Mouse (Mus musculus): ENCODE data around the gene Olfr766-ps1. TPM values are rescaled to one million over a fixed set of nuclear protein-coding genes. Genes with fewer than 3 reads are reported as not detected.

Gene Olfr766-ps1
- polyA plus RNA-seq, 1 experiment from 2014 or later, result not detected

Other genes starting within 250 kb of the Olfr766-ps1 start
- gene Ormdl2, start 247.3 kb downstream of the Olfr766-ps1 start, polyA plus RNA-seq (2015; fragmentation: Nextera tagmentation; extraction: Ambion mirVana), result 28.1 and 28.6 TPM in 2 replicates
- gene Gdf11, start 177.3 kb downstream of the Olfr766-ps1 start, polyA plus RNA-seq (2015; fragmentation: Nextera tagmentation; extraction: Ambion mirVana), result 7.5 and 8.7 TPM in 2 replicates
- gene Cd63, start 168.0 kb downstream of the Olfr766-ps1 start, polyA plus RNA-seq (2015; fragmentation: Nextera tagmentation; extraction: Ambion mirVana), result 125 and 142 TPM in 2 replicates
- gene Rdh5, start 146.1 kb downstream of the Olfr766-ps1 start, polyA plus RNA-seq (2015; fragmentation: Nextera tagmentation; extraction: Ambion mirVana), result 11.7 and 12.6 TPM in 2 replicates
- 230 and 251 TPM in 2 replicates for gene Bloc1s1, start 144.9 kb downstream of the Olfr766-ps1 start, polyA plus RNA-seq (2015; fragmentation: Nextera tagmentation; extraction: Ambion mirVana)
- 2.1 TPM in 2 replicates for gene Itga7, start 135.2 kb downstream of the Olfr766-ps1 start, polyA plus RNA-seq (2015; fragmentation: Nextera tagmentation; extraction: Ambion mirVana)
- not detected in 2 replicates for gene Mettl7b, start 108.0 kb downstream of the Olfr766-ps1 start, polyA plus RNA-seq (2015; fragmentation: Nextera tagmentation; extraction: Ambion mirVana)
- gene Olfr9, start 79.5 kb downstream of the Olfr766-ps1 start, polyA plus RNA-seq (2015; fragmentation: Nextera tagmentation; extraction: Ambion mirVana), result not detected in 2 replicates
- not detected in 2 replicates for gene Olfr763, start 58.2 kb downstream of the Olfr766-ps1 start, polyA plus RNA-seq (2015; fragmentation: Nextera tagmentation; extraction: Ambion mirVana)
- gene Olfr764-ps1, start 29.1 kb downstream of the Olfr766-ps1 start, polyA plus RNA-seq (2015; fragmentation: Nextera tagmentation; extraction: Ambion mirVana), result not detected in 2 replicates
- not detected in 2 replicates for gene Olfr765, start 19.0 kb downstream of the Olfr766-ps1 start, polyA plus RNA-seq (2015; fragmentation: Nextera tagmentation; extraction: Ambion mirVana)
- not detected in 2 replicates for gene Olfr767, start 13.9 kb upstream of the Olfr766-ps1 start, polyA plus RNA-seq (2015; fragmentation: Nextera tagmentation; extraction: Ambion mirVana)
- not detected in 2 replicates for gene Olfr768, start 30.4 kb upstream of the Olfr766-ps1 start, polyA plus RNA-seq (2015; fragmentation: Nextera tagmentation; extraction: Ambion mirVana)
- not detected in 2 replicates for gene Olfr769, start 48.9 kb upstream of the Olfr766-ps1 start, polyA plus RNA-seq (2015; fragmentation: Nextera tagmentation; extraction: Ambion mirVana)
- gene Olfr770, start 70.0 kb upstream of the Olfr766-ps1 start, polyA plus RNA-seq (2015; fragmentation: Nextera tagmentation; extraction: Ambion mirVana), result not detected in 2 replicates
- not detected in 2 replicates for gene Olfr771, start 95.8 kb upstream of the Olfr766-ps1 start, polyA plus RNA-seq (2015; fragmentation: Nextera tagmentation; extraction: Ambion mirVana)
- gene Olfr772, start 108.9 kb upstream of the Olfr766-ps1 start, polyA plus RNA-seq (2015; fragmentation: Nextera tagmentation; extraction: Ambion mirVana), result not detected in 2 replicates
- not detected in 2 replicates for gene Olfr773, start 118.4 kb upstream of the Olfr766-ps1 start, polyA plus RNA-seq (2015; fragmentation: Nextera tagmentation; extraction: Ambion mirVana)
- gene Olfr774, start 167.2 kb upstream of the Olfr766-ps1 start, polyA plus RNA-seq (2015; fragmentation: Nextera tagmentation; extraction: Ambion mirVana), result not detected in 2 replicates
- not detected in 2 replicates for gene Olfr775, start 179.4 kb upstream of the Olfr766-ps1 start, polyA plus RNA-seq (2015; fragmentation: Nextera tagmentation; extraction: Ambion mirVana)
- not detected in 2 replicates for gene Olfr776, start 190.2 kb upstream of the Olfr766-ps1 start, polyA plus RNA-seq (2015; fragmentation: Nextera tagmentation; extraction: Ambion mirVana)
- not detected in 2 replicates for gene Olfr777, start 202.5 kb upstream of the Olfr766-ps1 start, polyA plus RNA-seq (2015; fragmentation: Nextera tagmentation; extraction: Ambion mirVana)
- gene Olfr780, start 249.1 kb upstream of the Olfr766-ps1 start, polyA plus RNA-seq (2015; fragmentation: Nextera tagmentation; extraction: Ambion mirVana), result not detected in 2 replicates